Mouse (Mus musculus) midbrain, postnatal 0 days (tissue): ENCODE measurements around the gene Rnase2a. TPM values are rescaled to one million over a fixed set of nuclear protein-coding genes. Genes with fewer than 3 reads are reported as not detected.
"Not testable (repeated sequence)": the region's sequence is repeated elsewhere in the genome, so short reads cannot be mapped to it uniquely, and the experiment has no call there.

Experiments used
- ATAC-seq: fragments of 200-750 bp; cut with Nextera tagmentation; 2 replicates; pipeline ENCODE4 v1.8.0; 2017; ENCODE audit warnings: moderate number of reproducible peaks, mild to moderate bottlenecking, moderate TSS enrichment, moderate library complexity; ENCODE audit not compliant: low FRiP score
- DNase-seq: peaks from one replicate; pipeline ENCODE4 v3.0.0-alpha.2; 2015; ENCODE audit warnings: low spot score
- H3K27ac ChIP-seq: fragments of 300-500 bp; sonication (generic); 2 replicates; pipeline ENCODE4 v1.5.1; 2014; ENCODE audit warnings: low read depth, mild to moderate bottlenecking, low read length, mixed read lengths
- H3K27me3 ChIP-seq: fragments of 300-500 bp; sonication (generic); 2 replicates; pipeline ENCODE4 v1.6.1; 2014; ENCODE audit warnings: low read length, control low read depth, mixed read lengths; ENCODE audit not compliant: insufficient read depth
- H3K36me3 ChIP-seq: fragments of 300-500 bp; sonication (generic); 2 replicates; pipeline ENCODE4 v1.6.1; 2014; ENCODE audit warnings: low read length, control low read depth, mixed read lengths; ENCODE audit not compliant: insufficient read depth
- H3K4me1 ChIP-seq: fragments of 300-500 bp; sonication (generic); 2 replicates; pipeline ENCODE4 v1.6.1; 2014; ENCODE audit warnings: mild to moderate bottlenecking, control low read depth, antibody characterized with exemption, low read length, mixed read lengths; ENCODE audit not compliant: insufficient read depth
- H3K4me2 ChIP-seq: fragments of 300-500 bp; sonication (generic); 2 replicates; pipeline ENCODE4 v1.6.1; 2014; ENCODE audit warnings: low read depth, mild to moderate bottlenecking, low read length, mixed read lengths; ENCODE audit not compliant: poor library complexity, severe bottlenecking
- H3K4me3 ChIP-seq: fragments of 300-500 bp; sonication (generic); 2 replicates; pipeline ENCODE4 v1.5.1; 2014; ENCODE audit warnings: low read depth, mild to moderate bottlenecking, low read length, moderate library complexity
- H3K9ac ChIP-seq: fragments of 300-500 bp; sonication (generic); replicated peaks from 2 replicates; pipeline ENCODE4 v1.6.1; 2014; ENCODE audit warnings: mild to moderate bottlenecking, low read length, moderate library complexity, mixed read lengths; ENCODE audit not compliant: poor library complexity, severe bottlenecking
- H3K9me3 ChIP-seq: fragments of 300-500 bp; sonication (generic); 2 replicates; pipeline ENCODE4 v1.6.1; 2016; ENCODE audit warnings: low read length, control low read depth
- WGBS: fragments of 180-500 bp; shearing (Covaris S2); extraction: QIAGEN DNeasy Blood & Tissue Kit; methylation state at CpG from one replicate; pipeline ENCODE4 v1.1.7; 2014; 5-methylcytosine and 5-hydroxymethylcytosine counted together
- polyA plus RNA-seq: library from polyadenylated mRNA; unstranded; fragments of >200 nt; fragmentation: Nextera tagmentation; extraction: Ambion mirVana; gene quantifications from 2 replicates; pipeline ENCODE4 v1.2.1, GENCODE M21; 2015
- total RNA-seq: library from RNA; depleted of rRNA; stranded (reverse); fragments of >200 nt; gene quantifications from 2 replicates; pipeline ENCODE4 v1.2.3, GENCODE M21; 2014; rRNA removed

The Rnase2a gene
- total and polyA plus RNA-seq, 2 experiments from 2014 or later, result not detected

- not testable (repeated sequence) for DNase-seq
Observed at GRCm38 (mm10) chr14:51220075-51220474, 35.8 kb downstream of the Rnase2a start.

More at GRCm38 (mm10) chr14:51220075-51220474, 35.8 kb downstream of the Rnase2a start:
- WGBS, result 94% methylated on average over 3 of the region's 3 CpGs
- H3K27me3 ChIP-seq, H3K4me1 ChIP-seq, H3K9me3 ChIP-seq, ATAC-seq, H3K36me3 ChIP-seq, H3K4me2 ChIP-seq, H3K4me3 ChIP-seq, H3K9ac ChIP-seq, H3K27ac ChIP-seq: not testable (repeated sequence)

Other genes with a start within 250 kb of the Rnase2a start
- gene Rnase10, start 248.4 kb downstream of the Rnase2a start, total RNA-seq, result not detected in 2 replicates
- 0.13 TPM in 1 of 2 replicates, not detected in the other for gene Rnase10, start 248.4 kb downstream of the Rnase2a start, polyA plus RNA-seq
- gene Rnase9, start 214.2 kb downstream of the Rnase2a start, total RNA-seq, result not detected in 2 replicates
- gene Rnase9, start 214.2 kb downstream of the Rnase2a start, polyA plus RNA-seq, result not detected in 2 replicates
- gene Rnase11, start 205.9 kb downstream of the Rnase2a start, total RNA-seq, result not detected in 2 replicates
- gene Rnase11, start 205.9 kb downstream of the Rnase2a start, polyA plus RNA-seq, result not detected in 2 replicates
- gene Rnase12, start 198.5 kb downstream of the Rnase2a start, total RNA-seq, result not detected in 2 replicates
- not detected in 2 replicates for gene Rnase12, start 198.5 kb downstream of the Rnase2a start, polyA plus RNA-seq
- gene Olfr750, start 181.7 kb downstream of the Rnase2a start, total RNA-seq, result 0.66 TPM in 1 of 2 replicates, not detected in the other
- gene Olfr750, start 181.7 kb downstream of the Rnase2a start, polyA plus RNA-seq, result 0.02 and 0.07 TPM in 2 replicates
- 27.2 and 29.3 TPM in 2 replicates for gene Rnase4, start 165.0 kb downstream of the Rnase2a start, total RNA-seq
- gene Rnase4, start 165.0 kb downstream of the Rnase2a start, polyA plus RNA-seq, result 14.9 and 15.1 TPM in 2 replicates
- 2.1 and 3.2 TPM in 2 replicates for gene Ang, start 165.0 kb downstream of the Rnase2a start, total RNA-seq
- 2.3 and 3.3 TPM in 2 replicates for gene Ang, start 165.0 kb downstream of the Rnase2a start, polyA plus RNA-seq
- not detected in 2 replicates for gene Eddm3b, start 141.7 kb downstream of the Rnase2a start, total RNA-seq
- 0.11 TPM in 1 of 2 replicates, not detected in the other for gene Eddm3b, start 141.7 kb downstream of the Rnase2a start, polyA plus RNA-seq
- gene Rnase6, start 132.2 kb downstream of the Rnase2a start, total RNA-seq, result 1.3 and 2.5 TPM in 2 replicates
- gene Rnase6, start 132.2 kb downstream of the Rnase2a start, polyA plus RNA-seq, result 1.9 and 2.5 TPM in 2 replicates
- gene Rnase1, start 109.3 kb downstream of the Rnase2a start, total RNA-seq, result 1.0 TPM in 1 of 2 replicates, not detected in the other
- gene Rnase1, start 109.3 kb downstream of the Rnase2a start, polyA plus RNA-seq, result 0.34 and 0.78 TPM in 2 replicates
- gene Rnase2b, start 93.9 kb downstream of the Rnase2a start, total RNA-seq, result not detected in 2 replicates
- gene Rnase2b, start 93.9 kb downstream of the Rnase2a start, polyA plus RNA-seq, result not detected in 2 replicates
- not detected in 2 replicates for gene Ang2, start 57.0 kb downstream of the Rnase2a start, total RNA-seq
- gene Ang2, start 57.0 kb downstream of the Rnase2a start, polyA plus RNA-seq, result not detected in 2 replicates
- not detected in 2 replicates for gene Ear14, start 52.7 kb downstream of the Rnase2a start, total RNA-seq
- gene Ear14, start 52.7 kb downstream of the Rnase2a start, polyA plus RNA-seq, result not detected in 2 replicates
- gene Gm7247, start 105.6 kb upstream of the Rnase2a start, total RNA-seq, result not detected in 2 replicates
- not detected in 2 replicates for gene Gm7247, start 105.6 kb upstream of the Rnase2a start, polyA plus RNA-seq
- gene Vmn2r88, start 154.7 kb upstream of the Rnase2a start, total RNA-seq, result not detected in 2 replicates
- gene Vmn2r88, start 154.7 kb upstream of the Rnase2a start, polyA plus RNA-seq, result not detected in 2 replicates
- gene Vmn2r89, start 195.7 kb upstream of the Rnase2a start, total RNA-seq, result 0.05 TPM in 1 of 2 replicates, not detected in the other
- not detected in 2 replicates for gene Vmn2r89, start 195.7 kb upstream of the Rnase2a start, polyA plus RNA-seq